Mouse (Mus musculus): ENCODE data around the gene Naip2. TPM values are rescaled to one million over a fixed set of nuclear protein-coding genes. Genes with fewer than 3 reads are reported as not detected.
A peak's percentile ranks its signal among the peaks of the same experiment; 100 is the strongest.
"Not testable (repeated sequence)": the region's sequence is repeated elsewhere in the genome, so short reads cannot be mapped to it uniquely, and the experiment has no call there.

The Naip2 gene
- polyA plus RNA-seq, 1 experiment from 2014 or later, result 0.14 TPM

- not testable (repeated sequence) for H3K4me3 ChIP-seq; H3K9me3 ChIP-seq; ATAC-seq (ENCODE audit: insufficient number of reproducible peaks, insufficient read depth, low FRiP score, low TSS enrichment, low read depth); H3K4me1 ChIP-seq; H3K9ac ChIP-seq; H3K4me2 ChIP-seq; H3K27me3 ChIP-seq; H3K27ac ChIP-seq; H3K36me3 ChIP-seq
Observed at GRCm38 (mm10) chr13:100162467-100162866, 39.4 kb downstream of the Naip2 start.

- 87% methylated on average over 11 of the region's 11 CpGs for WGBS
- not testable (repeated sequence) for H3K27me3 ChIP-seq, H3K27ac ChIP-seq
Observed at GRCm38 (mm10) chr13:100161171-100161870, 40.6 kb downstream of the Naip2 start.

GRCm38 (mm10) chr13:100156624-100157023 lies 45.3 kb downstream of the Naip2 start:
- H3K4me3 ChIP-seq, result no peak overlapping the region
- H3K27me3 ChIP-seq, result no peaks in the 10 kb centered on the region
- H3K9me3 ChIP-seq, result no peaks in the 10 kb centered on the region
- H3K27ac ChIP-seq, result no peak overlapping the region
- no peak overlapping the region for H3K4me2 ChIP-seq
- H3K36me3 ChIP-seq, result no peaks in the 10 kb centered on the region
- H3K9ac ChIP-seq, result no peak overlapping the region
- WGBS, result 91% methylated on average over 3 of the region's 3 CpGs
- H3K4me1 ChIP-seq, result no peaks in the 10 kb centered on the region
- no peak for ATAC-seq (ENCODE audit: insufficient number of reproducible peaks, insufficient read depth, low FRiP score, low TSS enrichment, low read depth)

More at GRCm38 (mm10) chr13:100161171-100161870, 40.6 kb downstream of the Naip2 start:
- not testable (repeated sequence) for ATAC-seq (ENCODE audit: insufficient number of reproducible peaks, insufficient read depth, low FRiP score, low TSS enrichment, low read depth); H3K9me3 ChIP-seq; H3K4me3 ChIP-seq; H3K4me2 ChIP-seq; H3K4me1 ChIP-seq; H3K9ac ChIP-seq; H3K36me3 ChIP-seq

- Histone ChIP-seq H3K9me3 (no peaks in the 10 kb centered on the region), H3K4me1 (no peaks in the 10 kb centered on the region), H3K27me3 (no peaks in the 10 kb centered on the region), H3K4me2 (no peak overlapping the region), H3K4me3 (no peak overlapping the region), H3K9ac (no peak overlapping the region), H3K27ac (no peak overlapping the region), H3K36me3 (no peaks in the 10 kb centered on the region)
- WGBS, result 67% methylated on average over 1 of the region's 1 CpGs
- ATAC-seq (ENCODE audit: insufficient number of reproducible peaks, insufficient read depth, low FRiP score, low TSS enrichment, low read depth), result no peak
Observed at GRCm38 (mm10) chr13:100152659-100153058, 49.2 kb downstream of the Naip2 start.

GRCm38 (mm10) chr13:100141646-100142314 lies 60.1 kb downstream of the Naip2 start:
- no peak overlapping the region for H3K27ac ChIP-seq
- peaks cover 21% of the 10 kb centered on the region for H3K36me3 ChIP-seq
- no peak overlapping the region for H3K4me2 ChIP-seq
- no peaks in the 10 kb centered on the region for H3K9me3 ChIP-seq
- ATAC-seq (ENCODE audit: insufficient number of reproducible peaks, insufficient read depth, low FRiP score, low TSS enrichment, low read depth), result no peak
- whole genome bisulfite sequencing, result 83% methylated on average over 8 of the region's 8 CpGs
- H3K4me3 ChIP-seq, result no peak overlapping the region
- no peaks in the 10 kb centered on the region for H3K27me3 ChIP-seq
- no peak overlapping the region for H3K9ac ChIP-seq
- H3K4me1 ChIP-seq, result no peaks in the 10 kb centered on the region

- Histone ChIP-seq H3K27me3 (no peaks in the 10 kb centered on the region), H3K27ac (no peak overlapping the region), H3K9me3 (no peaks in the 10 kb centered on the region), H3K4me2 (peak overlapping the region; percentile 95), H3K36me3 (peaks cover 32% of the 10 kb centered on the region), H3K9ac (peak overlapping the region; percentile 90), H3K4me1 (peaks cover 10% of the 10 kb centered on the region), H3K4me3 (peak overlapping the region; percentile 98)
- WGBS, result 1% methylated on average over 10 of the region's 10 CpGs
- no peak for ATAC-seq (ENCODE audit: insufficient number of reproducible peaks, insufficient read depth, low FRiP score, low TSS enrichment, low read depth)
Observed at GRCm38 (mm10) chr13:100125258-100125643, 76.6 kb downstream of the Naip2 start.

- H3K36me3 ChIP-seq, result peaks cover 29% of the 10 kb centered on the region
- ATAC-seq (ENCODE audit: insufficient number of reproducible peaks, insufficient read depth, low FRiP score, low TSS enrichment, low read depth), result peak; percentile 85
- H3K27me3 ChIP-seq, result no peaks in the 10 kb centered on the region
- H3K4me2 ChIP-seq, result peak within 1 kb of the TSS; percentile 95
- peak within 1 kb of the TSS; percentile 98 for H3K4me3 ChIP-seq
- H3K4me1 ChIP-seq, result peaks cover 10% of the 10 kb centered on the region
- H3K9me3 ChIP-seq, result no peaks in the 10 kb centered on the region
- WGBS, result 5% methylated on average over 42 of the region's 42 CpGs
- peak within 1 kb of the TSS; percentile 90 for H3K9ac ChIP-seq
- H3K27ac ChIP-seq, result peak within 1 kb of the TSS; percentile 60; the same call in 1 of the 2 replicates
Observed at GRCm38 (mm10) chr13:100124423-100125257, 77.3 kb downstream of the Naip2 start, which contains the start of gene Smn1. TSS of gene Smn1 (plus strand) at chr13:100124852.

GRCm38 (mm10) chr13:100123970-100124369 lies 77.9 kb downstream of the Naip2 start:
- Histone ChIP-seq H3K27ac (no peak overlapping the region), H3K4me1 (peaks cover 10% of the 10 kb centered on the region), H3K27me3 (no peaks in the 10 kb centered on the region), H3K9ac (peak overlapping the region; percentile 90; the same call in 1 of the 2 replicates), H3K9me3 (no peaks in the 10 kb centered on the region), H3K4me3 (peak overlapping the region; percentile 98), H3K4me2 (peak overlapping the region; percentile 95), H3K36me3 (peaks cover 23% of the 10 kb centered on the region)
- no peak for ATAC-seq (ENCODE audit: insufficient number of reproducible peaks, insufficient read depth, low FRiP score, low TSS enrichment, low read depth)
- WGBS, result 82% methylated on average over 3 of the region's 3 CpGs

- WGBS, result 42% methylated on average over 5 of the region's 5 CpGs
- H3K4me3 ChIP-seq, result no peak overlapping the region
- H3K9me3 ChIP-seq, result no peaks in the 10 kb centered on the region
- no peak for ATAC-seq (ENCODE audit: insufficient number of reproducible peaks, insufficient read depth, low FRiP score, low TSS enrichment, low read depth)
- H3K4me2 ChIP-seq, result no peak overlapping the region
- no peak overlapping the region for H3K27ac ChIP-seq
- H3K9ac ChIP-seq, result no peak overlapping the region
- no peaks in the 10 kb centered on the region for H3K27me3 ChIP-seq
- peaks cover 24% of the 10 kb centered on the region for H3K36me3 ChIP-seq
- H3K4me1 ChIP-seq, result peaks cover 11% of the 10 kb centered on the region
Observed at GRCm38 (mm10) chr13:100112218-100112972, 89.5 kb downstream of the Naip2 start.

GRCm38 (mm10) chr13:100107652-100108472 lies 94.0 kb downstream of the Naip2 start, which contains the start of gene Serf1:
TSS of gene Serf1 (plus strand) at chr13:100108012.
- Histone ChIP-seq H3K4me1 (peaks cover 18% of the 10 kb centered on the region), H3K27ac (peak within 1 kb of the TSS; percentile 71), H3K36me3 (peaks cover 11% of the 10 kb centered on the region; the same call in 1 of the 2 replicates), H3K9ac (peak within 1 kb of the TSS; percentile 88), H3K4me2 (peak within 1 kb of the TSS; percentile 82), H3K9me3 (no peaks in the 10 kb centered on the region), H3K27me3 (no peaks in the 10 kb centered on the region), H3K4me3 (peak within 1 kb of the TSS; percentile 89)
- peak; percentile 71 for ATAC-seq (ENCODE audit: insufficient number of reproducible peaks, insufficient read depth, low FRiP score, low TSS enrichment, low read depth)
- WGBS, result under 1% methylated on average over 75 of the region's 76 CpGs
